In genomic region chr13:109210403-109210802, GRCm38 (mm10) we compare ENCODE assay signal across 8 mouse cellular contexts.
DNase-seq lines count a peak whose midpoint lies in the region; ATAC-seq and TF ChIP-seq lines count a peak whose summit lies in the region.

No protein-coding gene starts in this region.

- H3K4me1 ChIP-seq in G1E (ENCODE audit: insufficient read depth, low read depth, low read length), result no peaks in the 10 kb centered on the region
- no peaks in the 10 kb centered on the region for H3K4me1 ChIP-seq in lung, embryonic 14.5 days (ENCODE audit: insufficient read depth)

- ATAC-seq in G1E (ENCODE audit: extremely low read depth, insufficient number of reproducible peaks, low FRiP score, poor library complexity, severe bottlenecking), result no peak
- ATAC-seq in lung, embryonic 14.5 days (ENCODE audit: insufficient read depth), result no peak

- WGBS in lung, embryonic 14.5 days, result 2% methylated on average over 4 of the region's 4 CpGs

- H3K27ac ChIP-seq in lung, embryonic 14.5 days (ENCODE audit: low read depth), result no peak overlapping the region

- no peak overlapping the region for H3K4me2 ChIP-seq in lung, embryonic 14.5 days

- H3K9me3 ChIP-seq in G1E (replicated peaks), result no peaks in the 10 kb centered on the region
- H3K9me3 ChIP-seq in lung, embryonic 14.5 days (ENCODE audit: low read depth, low read length), result no peaks in the 10 kb centered on the region

- no peak overlapping the region for H3K9ac ChIP-seq in lung, embryonic 14.5 days

- H3K36me3 ChIP-seq in G1E (replicated peaks), result no peaks in the 10 kb centered on the region
- H3K36me3 ChIP-seq in lung, embryonic 14.5 days (ENCODE audit: insufficient read depth), result no peaks in the 10 kb centered on the region

- DNase-seq in B cell, adult 2 months, result peak; percentile 82 to 83
- DNase-seq in G1E (ENCODE audit: low spot score), result no peak
- DNase-seq in cerebellum, adult 8-10 months, result peak; percentile 88
- DNase-seq in frontal cortex, postnatal 14 days (ENCODE audit: low spot score in 2 of 2), result peak; percentile 52 to 88
- peak; percentile 64 to 92 for DNase-seq in kidney, postnatal 36 days
- peak; percentile 94 for DNase-seq in lung, embryonic 14.5 days
- DNase-seq in right cerebral cortex, postnatal 10 days (ENCODE audit: low spot score in 2 of 2), result peak; percentile 86 to 91
- DNase-seq in urinary bladder, postnatal 36 days (ENCODE audit: low spot score in 2 of 2), result peak; percentile 57 to 73

- H3K4me3 ChIP-seq in G1E (ENCODE audit: low read depth, low read length), result no peak overlapping the region
- no peak overlapping the region for H3K4me3 ChIP-seq in lung, embryonic 14.5 days (ENCODE audit: low read depth, low read length)

- peak; percentile 37 for TF ChIP-seq CTCF in G1E (IDR thresholded peaks at IDR 0.05; ENCODE audit: low read depth, low read length)
- TF ChIP-seq CTCF in lung, embryonic 14.5 days (IDR thresholded peaks at IDR 0.05; ENCODE audit: low read depth), result peak; percentile 94

- 0 out of 2 replicates have a peak, but pooled peaks cover 2% of the 10 kb centered on the region for H3K27me3 ChIP-seq in G1E (ENCODE audit: insufficient read depth, low read length)
- H3K27me3 ChIP-seq in lung, embryonic 14.5 days (ENCODE audit: insufficient read depth, low read length), result no peaks in the 10 kb centered on the region
